Mouse (Mus musculus): ENCODE results near the gene Gm3500.
"Not testable (repeated sequence)": the region's sequence is repeated elsewhere in the genome, so short reads cannot be mapped to it uniquely, and the experiment has no call there.

Gene Gm3500

DNA sequence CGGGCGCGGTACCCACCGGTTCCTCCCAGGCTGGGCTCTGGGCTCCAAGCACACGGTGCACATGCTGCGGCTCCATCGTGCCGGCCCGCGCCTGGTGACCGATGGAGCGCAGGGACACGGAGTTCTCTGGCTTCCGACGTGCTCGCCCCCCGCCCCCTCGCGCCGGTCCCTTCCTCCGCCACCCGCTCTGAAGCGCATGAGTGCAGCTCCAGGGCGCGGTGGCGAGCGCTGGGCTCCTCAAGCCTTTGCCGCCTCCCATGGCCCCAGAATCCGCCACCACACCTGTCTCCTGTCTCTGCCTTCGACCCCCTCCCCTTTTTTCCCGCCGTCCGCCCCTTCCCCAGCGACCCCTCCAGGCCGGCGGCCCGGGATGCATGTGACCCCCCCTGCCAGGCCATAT is at the start of gene Gm3500:
Gene Gm3500, minus strand, starts transcription at position 101 of the 400 bp plus-strand sequence.
- not testable (repeated sequence) for DNase-seq

DNA sequence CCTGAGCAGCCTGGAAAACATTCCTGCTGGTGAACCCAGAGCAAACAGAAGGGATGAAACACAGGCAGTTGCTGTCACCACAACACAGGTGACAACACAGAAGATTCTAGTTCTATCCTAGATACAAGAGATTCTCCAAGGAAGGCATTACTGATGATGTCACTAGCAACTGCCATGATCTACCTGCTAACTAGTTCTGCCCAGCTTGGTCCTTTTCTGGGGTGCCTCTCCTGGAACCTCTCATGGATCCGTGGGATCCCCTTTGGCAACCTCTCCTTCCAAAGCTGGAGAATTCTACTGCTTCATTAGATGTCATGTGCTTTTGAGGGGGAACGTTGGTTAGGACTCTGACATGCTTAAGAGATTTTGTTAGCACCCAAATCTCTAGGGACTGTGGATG is 54.0 kb downstream of the Gm3500 start, which contains the start of gene Gm3542:
Gene Gm3542, minus strand, starts transcription at position 101 of the 400 bp plus-strand sequence.
- DNase-seq: not testable (repeated sequence)

All from kidney, adult 11 months (tissue).